Mouse (Mus musculus) brown adipose tissue, adult 24 weeks (tissue): ENCODE data around the gene Chmp4b. TPM values are rescaled to one million over a fixed set of nuclear protein-coding genes. Genes with fewer than 3 reads are reported as not detected.

Source experiments
- H3K27ac ChIP-seq: fragments of 200-500 bp; replicated peaks from 2 replicates; pipeline ENCODE4 v1.5.1; 2012; ENCODE audit warnings: low read depth, mild to moderate bottlenecking, low read length
- H3K4me1 ChIP-seq: fragments of 200-500 bp; 2 replicates; pipeline ENCODE4 v1.6.1; 2012; ENCODE audit warnings: low read length, mixed read lengths; ENCODE audit not compliant: control insufficient read depth, insufficient read depth, insufficient read length
- H3K4me3 ChIP-seq: fragments of 200-500 bp; 2 replicates; pipeline ENCODE4 v1.5.1; 2012; ENCODE audit warnings: low read depth, mild to moderate bottlenecking, low read length, moderate library complexity; ENCODE audit not compliant: insufficient read depth
- polyA plus RNA-seq: library from polyadenylated mRNA; stranded (reverse); fragments of >200 nt; gene quantifications from 2 replicates; pipeline ENCODE4 v1.2.4, GENCODE M21; 2012; ENCODE audit not compliant: missing spikeins, insufficient read depth, insufficient read length

The Chmp4b gene
- polyA plus RNA-seq, 1 experiment: 108 TPM

DNA sequence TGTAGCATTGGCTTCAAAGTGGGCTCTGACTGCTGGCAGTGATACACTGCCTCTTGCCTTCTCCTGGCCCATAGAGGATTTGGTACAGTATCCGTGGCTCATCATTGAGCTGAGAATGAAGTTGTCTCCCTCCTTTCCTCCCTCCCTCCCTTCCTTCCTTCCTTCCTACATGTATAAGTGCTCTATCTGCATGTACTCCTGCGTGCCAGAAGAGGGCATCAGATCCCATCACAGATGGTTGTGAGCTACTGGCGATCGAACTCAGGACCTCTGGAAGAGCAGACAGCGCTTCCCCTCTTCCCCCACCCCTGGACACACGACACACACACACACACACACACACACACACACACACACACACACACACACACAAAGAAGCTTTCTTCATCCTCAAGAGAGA lies 61.6 kb downstream of the Chmp4b start:
- Histone ChIP-seq H3K4me1 (no peaks in the 10 kb centered on the region), H3K27ac (no peak overlapping the region), H3K4me3 (no peak overlapping the region)

DNA sequence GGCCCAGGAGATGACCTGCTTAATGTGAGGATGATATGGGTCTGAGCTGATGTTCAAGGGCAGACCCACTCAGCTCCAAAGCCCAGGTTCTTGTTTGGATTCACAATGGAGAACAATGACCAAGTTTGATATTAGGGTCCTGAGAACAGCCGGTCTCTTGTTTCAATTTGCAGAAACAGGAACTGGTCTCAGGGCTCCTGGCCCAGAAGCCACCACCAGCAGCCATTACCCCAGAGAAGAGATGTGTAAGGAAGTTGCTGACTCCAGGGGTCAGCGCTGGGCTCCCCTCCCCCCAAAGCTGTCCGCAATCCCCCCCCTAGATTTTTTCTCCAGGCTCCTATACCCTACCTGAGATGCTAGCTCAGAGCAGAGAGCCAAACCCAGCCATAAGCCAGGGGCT lies 62.5 kb downstream of the Chmp4b start:
- Histone ChIP-seq H3K4me1 (no peaks in the 10 kb centered on the region), H3K27ac (no peak overlapping the region), H3K4me3 (no peak overlapping the region)

GRCm38 (mm10) chr2:154716586-154716985 lies 65.1 kb downstream of the Chmp4b start:
- Histone ChIP-seq H3K4me1 (no peaks in the 10 kb centered on the region), H3K4me3 (no peak overlapping the region), H3K27ac (no peak overlapping the region)

GRCm38 (mm10) chr2:154717081-154717480 lies 65.6 kb downstream of the Chmp4b start:
- H3K27ac ChIP-seq: no peak overlapping the region
- H3K4me1 ChIP-seq: no peaks in the 10 kb centered on the region

GRCm38 (mm10) chr2:154718855-154719556 lies 67.5 kb downstream of the Chmp4b start:
- H3K4me1 ChIP-seq: no peaks in the 10 kb centered on the region
- no peak overlapping the region for H3K4me3 ChIP-seq

More at GRCm38 (mm10) chr2:154717081-154717480, 65.6 kb downstream of the Chmp4b start:
- no peak overlapping the region for H3K4me3 ChIP-seq

GRCm38 (mm10) chr2:154720315-154720714 lies 68.8 kb downstream of the Chmp4b start:
- H3K4me3 ChIP-seq: no peak overlapping the region
- H3K27ac ChIP-seq: no peak overlapping the region
- no peaks in the 10 kb centered on the region for H3K4me1 ChIP-seq

More at GRCm38 (mm10) chr2:154718855-154719556, 67.5 kb downstream of the Chmp4b start:
- no peak overlapping the region for H3K27ac ChIP-seq

- Histone ChIP-seq H3K4me3 (no peak overlapping the region), H3K4me1 (no peaks in the 10 kb centered on the region), H3K27ac (no peak overlapping the region)
Measured at GRCm38 (mm10) chr2:154723473-154723872, 72.0 kb downstream of the Chmp4b start.

- no peak overlapping the region for H3K27ac ChIP-seq
- no peak overlapping the region for H3K4me3 ChIP-seq
- no peaks in the 10 kb centered on the region for H3K4me1 ChIP-seq
Measured at GRCm38 (mm10) chr2:154729737-154730136, 78.2 kb downstream of the Chmp4b start.

DNA sequence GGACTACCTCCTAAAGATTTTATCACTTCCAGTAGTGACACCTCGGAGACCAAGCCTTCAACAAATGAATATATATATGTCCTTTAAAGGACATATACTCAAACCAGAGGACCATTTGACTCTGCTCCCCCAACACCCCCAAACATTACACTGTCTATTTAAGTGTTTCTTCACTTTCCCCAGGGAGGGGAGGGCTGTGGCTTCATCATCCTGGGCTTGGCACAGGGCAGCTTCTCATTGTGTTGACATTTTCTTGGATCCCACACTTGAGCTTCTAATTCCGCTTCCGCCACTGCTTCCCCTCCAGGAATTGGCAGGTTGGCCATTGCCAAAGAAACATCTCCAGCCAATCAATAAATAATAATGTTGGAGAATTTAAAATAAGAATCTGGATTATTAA lies 79.3 kb downstream of the Chmp4b start:
- Histone ChIP-seq H3K4me1 (no peaks in the 10 kb centered on the region), H3K27ac (no peak overlapping the region), H3K4me3 (no peak overlapping the region)

GRCm38 (mm10) chr2:154731916-154732315 lies 80.4 kb downstream of the Chmp4b start:
- H3K27ac ChIP-seq: no peak overlapping the region
- H3K4me1 ChIP-seq: no peaks in the 10 kb centered on the region
- no peak overlapping the region for H3K4me3 ChIP-seq

DNA sequence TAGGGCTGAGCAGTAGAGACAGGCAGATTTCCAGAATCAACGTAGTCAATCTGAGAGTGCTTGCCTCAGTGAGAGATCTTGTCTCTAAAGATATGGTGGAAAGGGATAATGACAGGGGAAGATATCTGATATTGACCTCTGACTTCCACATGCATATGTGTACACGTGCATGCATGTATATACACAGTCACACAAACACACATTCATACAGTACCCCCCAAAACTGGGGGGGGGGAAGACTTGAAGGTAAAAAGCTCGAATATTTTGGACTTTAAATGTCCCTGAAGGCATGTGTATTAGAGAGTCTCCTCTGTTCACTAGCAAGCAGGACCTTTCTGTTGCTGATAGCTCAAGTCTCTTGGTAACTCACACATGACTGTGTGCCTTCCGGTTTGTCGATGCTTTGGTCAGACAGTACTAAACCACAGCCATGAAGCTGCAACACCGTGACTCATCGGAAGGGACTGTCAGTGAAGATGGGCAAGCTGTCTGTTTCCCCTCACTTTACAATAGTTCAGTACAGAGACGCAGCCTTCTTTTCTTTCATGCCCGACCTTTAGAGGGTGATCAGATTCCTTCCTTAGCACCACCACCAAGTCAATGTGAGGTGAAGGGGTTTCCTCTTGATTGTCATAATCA lies 81.1 kb downstream of the Chmp4b start:
- Histone ChIP-seq H3K4me3 (no peak overlapping the region), H3K4me1 (no peaks in the 10 kb centered on the region), H3K27ac (no peak overlapping the region)

- Histone ChIP-seq H3K4me3 (no peak overlapping the region), H3K4me1 (no peaks in the 10 kb centered on the region), H3K27ac (no peak overlapping the region)
Measured at GRCm38 (mm10) chr2:154734977-154735376, 83.5 kb downstream of the Chmp4b start.

DNA sequence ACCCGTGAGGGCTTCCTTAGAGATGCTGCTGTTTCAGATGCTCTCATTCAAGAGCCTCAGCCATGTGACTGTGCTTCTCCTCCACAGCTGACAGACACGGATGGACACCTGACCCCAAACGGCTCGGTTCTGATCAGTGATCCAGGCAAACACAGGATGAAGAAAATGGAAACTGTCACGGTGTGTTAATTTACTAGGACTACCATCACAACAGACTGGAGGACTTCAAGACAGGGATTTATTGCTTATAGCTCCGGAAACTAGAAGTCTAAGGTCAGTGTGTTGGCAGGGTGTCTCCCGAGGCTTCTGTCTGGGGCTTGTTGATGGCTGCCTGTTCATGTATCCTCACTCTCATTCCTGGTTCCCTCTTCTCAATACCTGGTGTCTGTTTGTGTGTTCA lies 83.9 kb downstream of the Chmp4b start:
- Histone ChIP-seq H3K4me1 (no peaks in the 10 kb centered on the region), H3K4me3 (no peak overlapping the region), H3K27ac (no peak overlapping the region)

- no peak overlapping the region for H3K27ac ChIP-seq
- H3K4me1 ChIP-seq: no peaks in the 10 kb centered on the region
- no peak overlapping the region for H3K4me3 ChIP-seq
Measured at GRCm38 (mm10) chr2:154735986-154736385, 84.5 kb downstream of the Chmp4b start.

- Histone ChIP-seq H3K27ac (no peak overlapping the region), H3K4me3 (no peak overlapping the region), H3K4me1 (no peaks in the 10 kb centered on the region)
Measured at GRCm38 (mm10) chr2:154738621-154739020, 87.1 kb downstream of the Chmp4b start.
